Mouse (Mus musculus): Measurements from ENCODE around the gene Fgfr2.

Fgfr2 gene

DNA sequence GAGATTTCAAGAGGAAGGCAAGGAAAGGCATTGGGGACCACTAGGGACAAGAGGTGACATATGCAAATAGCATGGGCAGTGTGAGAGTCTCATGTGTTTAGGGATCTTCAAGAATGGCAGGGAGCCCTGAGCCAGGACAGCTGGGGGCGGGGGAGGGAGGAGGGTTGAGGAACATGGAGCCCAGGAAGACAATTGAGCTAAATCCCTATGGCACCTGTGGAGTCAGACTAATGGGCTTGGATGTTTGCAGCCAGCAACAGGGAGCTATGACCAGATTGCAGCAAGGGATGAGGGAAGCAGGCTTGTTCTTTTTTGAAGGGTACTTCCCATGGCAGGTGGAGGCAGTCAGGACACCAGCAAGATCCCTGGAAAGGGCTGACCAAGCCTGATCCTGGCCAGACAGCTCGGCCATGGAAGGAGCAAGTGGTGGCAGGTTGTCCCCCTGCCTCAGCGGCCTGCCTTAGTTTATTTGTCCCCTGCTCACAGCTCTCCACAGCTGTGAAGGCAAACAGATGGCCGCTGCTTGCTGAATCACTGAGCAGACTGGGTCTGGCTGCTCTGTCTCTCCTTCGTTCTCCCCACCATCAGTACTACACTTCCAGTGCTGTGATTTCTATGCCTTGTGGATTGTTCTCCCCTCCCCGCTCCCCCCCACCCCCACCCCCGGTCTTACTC is 737.6 kb downstream of the Fgfr2 start:
- no peak for DNase-seq

DNA sequence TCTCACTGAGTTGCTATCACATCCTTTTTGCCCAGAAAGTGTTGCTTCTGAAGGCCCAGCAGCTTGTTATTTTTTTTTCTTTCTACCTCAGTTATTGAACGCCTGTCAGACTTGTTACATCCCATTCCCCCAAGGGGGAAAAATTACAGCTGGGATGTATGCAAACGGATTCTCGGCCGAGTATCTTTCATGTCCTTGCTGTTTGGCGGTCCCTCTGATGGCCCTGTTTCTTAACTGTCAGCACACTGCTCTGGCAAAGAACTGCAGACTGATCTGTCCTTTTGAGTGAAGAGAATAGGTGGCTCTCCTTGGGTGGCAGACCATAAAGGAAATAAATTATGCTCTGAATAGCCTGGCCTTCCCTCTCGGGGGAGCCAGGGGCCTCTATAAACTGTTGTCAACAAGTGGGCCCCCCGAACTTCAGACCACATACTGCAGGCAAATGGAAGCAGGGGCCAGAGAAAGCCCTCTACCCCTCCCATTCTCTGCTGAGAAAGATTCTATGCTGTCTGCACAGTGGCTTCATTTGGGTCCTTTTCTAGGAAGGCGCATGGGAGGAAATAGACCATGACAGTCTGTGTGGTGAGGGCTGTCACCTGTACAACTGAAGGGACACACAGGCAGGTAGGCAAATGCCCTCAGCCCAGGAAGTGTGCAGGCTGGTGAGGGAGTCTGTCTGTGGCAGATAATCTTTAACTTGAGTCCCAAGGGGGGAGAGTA is 738.3 kb downstream of the Fgfr2 start:
- no peak for DNase-seq

- DNase-seq = no peak
Measured at GRCm38 (mm10) chr7:132380634-132381336, 742.4 kb downstream of the Fgfr2 start.

GRCm38 (mm10) chr7:132377913-132378312 is 745.2 kb downstream of the Fgfr2 start:
- DNase-seq = no peak

DNA sequence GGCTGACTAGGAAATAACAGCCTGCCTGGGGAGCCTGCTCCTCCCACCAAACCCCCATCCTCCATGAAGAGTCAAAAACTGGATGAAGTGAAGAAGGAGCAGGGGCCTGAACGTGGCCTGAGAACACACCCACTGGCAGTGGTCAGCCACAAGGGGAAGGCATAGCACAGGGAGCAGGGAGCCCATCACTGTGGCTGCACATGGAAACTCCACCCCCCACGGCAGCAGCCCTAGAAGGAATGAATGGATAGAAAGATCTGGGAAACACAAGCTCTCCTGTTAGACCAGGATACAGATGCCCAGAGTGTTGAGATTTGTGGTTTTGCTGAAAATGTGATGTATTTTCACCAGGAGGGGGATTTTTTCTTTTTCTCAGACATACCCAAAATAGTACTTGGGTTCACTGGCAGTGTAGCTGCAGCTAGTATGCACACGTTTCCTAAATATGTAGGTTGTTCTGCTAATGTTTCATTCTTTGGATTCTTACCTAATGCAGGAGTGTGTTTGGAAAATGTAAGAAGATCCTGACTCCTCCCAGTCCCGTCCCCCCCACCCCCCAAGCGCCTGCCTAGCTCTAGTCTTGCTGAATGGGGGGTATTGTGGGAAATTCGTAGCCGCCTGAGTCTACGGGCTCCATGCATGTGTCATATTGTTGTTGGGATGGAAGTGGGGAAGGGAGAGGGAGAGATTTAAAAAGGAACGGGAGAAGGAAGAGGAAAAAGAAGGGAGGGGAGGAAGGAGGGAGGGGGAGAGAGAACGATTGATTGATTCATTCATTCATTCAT is 749.4 kb downstream of the Fgfr2 start:
- peak; percentile 38 for DNase-seq

GRCm38 (mm10) chr7:132372752-132373513 is 750.2 kb downstream of the Fgfr2 start:
- peak; percentile 7 for DNase-seq

GRCm38 (mm10) chr7:132371832-132372231 is 751.3 kb downstream of the Fgfr2 start:
- no peak for DNase-seq

- DNase-seq = no peak
Measured at GRCm38 (mm10) chr7:132369784-132370183, 753.4 kb downstream of the Fgfr2 start.

GRCm38 (mm10) chr7:132368859-132369258 is 754.3 kb downstream of the Fgfr2 start:
- DNase-seq = no peak

- DNase-seq = no peak
Measured at GRCm38 (mm10) chr7:132367344-132367743, 755.8 kb downstream of the Fgfr2 start.

GRCm38 (mm10) chr7:132365703-132366384 is 757.3 kb downstream of the Fgfr2 start:
- no peak for DNase-seq

- DNase-seq = no peak
Measured at GRCm38 (mm10) chr7:132365111-132365510, 758.0 kb downstream of the Fgfr2 start.

DNA sequence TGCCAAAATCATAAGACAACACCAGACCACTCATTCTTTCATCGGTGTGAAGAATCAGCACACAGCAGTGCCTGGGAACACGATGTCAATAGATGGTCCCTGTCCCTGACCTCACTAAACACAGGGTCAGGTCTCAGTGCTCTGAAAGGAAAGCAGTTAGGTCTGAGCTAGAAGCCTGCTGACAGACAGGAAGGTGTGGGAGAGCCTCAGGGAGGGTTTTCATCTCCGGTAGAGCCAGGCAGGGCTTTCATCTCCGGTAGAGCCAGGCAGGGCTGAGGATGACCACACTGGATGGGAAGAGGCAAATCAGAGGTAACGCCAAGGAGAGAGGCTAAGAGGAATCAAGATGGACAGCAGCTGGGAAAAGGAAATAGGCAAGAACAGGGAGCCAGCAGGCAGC is 758.6 kb downstream of the Fgfr2 start:
- DNase-seq = no peak

DNA sequence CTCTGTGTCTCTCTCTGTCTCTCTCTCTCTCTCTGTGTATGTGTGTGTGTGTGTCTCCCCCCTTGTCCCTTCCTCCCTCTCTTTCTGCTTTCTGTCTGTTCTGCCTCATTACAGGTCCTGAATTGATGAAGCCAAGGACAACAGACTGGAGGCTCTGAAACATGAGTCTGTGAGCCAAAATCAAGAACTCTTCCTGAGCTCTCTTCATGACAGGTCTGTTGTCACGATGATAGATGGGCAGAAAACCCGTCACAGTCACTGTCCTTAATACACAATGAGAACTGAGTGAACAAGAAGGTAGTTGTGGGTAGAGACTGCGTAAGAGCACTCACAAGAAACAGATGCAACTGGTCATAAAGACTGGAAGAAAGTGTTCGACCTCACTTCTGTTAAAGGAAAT is 762.8 kb downstream of the Fgfr2 start:
- DNase-seq = no peak

- DNase-seq = no peak
Measured at GRCm38 (mm10) chr7:132358709-132359108, 764.4 kb downstream of the Fgfr2 start.

DNA sequence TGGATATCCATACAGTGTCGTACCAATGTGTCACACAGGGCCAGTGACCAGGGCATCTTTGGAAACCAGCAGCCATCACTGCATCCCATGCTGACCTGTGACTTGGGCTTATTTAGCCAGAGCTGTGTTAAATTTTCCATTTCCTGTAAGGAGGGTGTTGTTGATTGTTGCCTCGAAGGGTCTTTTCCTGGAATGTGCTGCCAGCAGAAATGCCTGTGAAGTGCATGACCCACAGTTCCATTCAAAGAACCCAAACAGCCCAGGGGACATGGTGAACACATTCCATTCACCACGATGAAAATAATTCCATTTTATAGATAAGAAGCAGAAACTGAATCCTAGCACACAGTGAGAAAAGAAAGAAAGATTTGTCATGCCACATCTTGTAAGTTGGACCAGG is 764.9 kb downstream of the Fgfr2 start:
- DNase-seq = no peak

DNA sequence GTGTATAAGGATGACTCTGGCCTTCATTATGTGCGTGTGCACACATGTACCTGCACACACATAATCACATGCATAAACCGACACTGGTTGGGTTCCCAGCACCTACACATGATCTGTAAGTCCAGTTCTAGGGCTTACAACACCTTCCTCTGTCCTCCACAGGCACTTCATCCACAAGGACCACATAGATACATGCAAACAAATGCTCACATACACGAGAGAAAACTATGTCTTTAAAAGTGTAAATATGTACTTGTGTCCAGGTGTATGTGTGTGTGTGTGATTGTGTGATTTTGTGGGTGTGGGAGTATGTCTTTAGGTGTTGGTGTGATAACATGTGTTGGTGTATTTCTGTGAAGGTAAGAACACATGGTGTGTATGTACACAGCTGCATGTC is 765.3 kb downstream of the Fgfr2 start:
- DNase-seq = no peak

- no peak for DNase-seq
Measured at GRCm38 (mm10) chr7:132356881-132357840, 766.0 kb downstream of the Fgfr2 start.

DNA sequence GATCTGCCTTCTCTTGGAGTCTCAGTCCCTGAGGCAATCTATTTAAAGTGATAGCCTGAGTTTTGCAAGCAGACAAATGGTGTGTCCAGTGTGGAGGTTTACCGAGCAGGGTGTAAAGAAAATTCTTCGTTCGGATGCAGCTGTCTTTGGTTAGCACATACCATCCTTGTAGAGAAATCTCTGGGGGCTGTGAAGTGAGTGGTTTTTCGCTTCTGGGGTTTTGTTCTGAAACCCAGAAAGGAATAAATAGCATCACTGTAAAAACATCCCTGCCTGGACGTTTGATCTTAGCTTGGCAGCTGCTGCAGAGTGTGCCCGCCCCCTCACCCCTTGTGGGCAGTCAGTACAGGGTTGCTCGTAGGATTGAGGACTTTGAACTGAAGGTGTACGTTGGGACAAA is 767.0 kb downstream of the Fgfr2 start:
- no peak for DNase-seq

- DNase-seq = no peak
Measured at GRCm38 (mm10) chr7:132355767-132356166, 767.4 kb downstream of the Fgfr2 start.

Data from right cerebral cortex, postnatal 4 days (tissue).